Mouse (Mus musculus) adrenal gland, postnatal 10 days (tissue): Measurements from ENCODE around the gene Tamm41. TPM values are rescaled to one million over a fixed set of nuclear protein-coding genes. Genes with fewer than 3 reads are reported as not detected.

ENCODE experiments used
- DNase-seq: peaks from one replicate; pipeline ENCODE4 v3.0.0; 2021; ENCODE audit warnings: mixed read lengths
- total RNA-seq, 2 experiments: library from RNA; stranded (reverse); gene quantifications; 2 replicates each; pipeline ENCODE4 v1.2.3; 2021

Tamm41 gene
- total RNA-seq, 2 experiments from 2014 or later: 28.4 to 30.5 TPM

GRCm38 (mm10) chr6:115027485-115027992 is 10.1 kb downstream of the Tamm41 start:
- DNase-seq: no peak

GRCm38 (mm10) chr6:115022876-115023275 is 14.8 kb downstream of the Tamm41 start:
- DNase-seq: no peak

DNA sequence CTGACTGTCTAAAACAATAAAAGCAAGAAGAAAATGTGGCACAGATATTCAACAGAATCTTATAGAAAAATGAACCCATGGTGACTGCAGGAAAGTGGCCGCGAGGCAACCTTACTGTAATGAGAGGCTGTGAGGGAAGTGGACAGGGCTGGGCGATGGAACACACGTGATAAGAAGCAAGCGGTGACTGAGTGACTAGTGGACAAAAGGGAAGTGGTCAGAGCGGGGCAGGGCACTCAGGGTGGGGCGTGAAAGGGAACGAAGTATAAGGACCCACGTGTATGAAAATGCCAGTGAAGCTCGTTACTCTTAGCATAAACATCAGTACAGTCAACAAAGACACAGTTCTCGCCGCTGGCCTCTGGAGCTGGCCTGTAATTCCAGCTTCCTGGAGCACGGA is 22.2 kb downstream of the Tamm41 start:
- DNase-seq: no peak

DNA sequence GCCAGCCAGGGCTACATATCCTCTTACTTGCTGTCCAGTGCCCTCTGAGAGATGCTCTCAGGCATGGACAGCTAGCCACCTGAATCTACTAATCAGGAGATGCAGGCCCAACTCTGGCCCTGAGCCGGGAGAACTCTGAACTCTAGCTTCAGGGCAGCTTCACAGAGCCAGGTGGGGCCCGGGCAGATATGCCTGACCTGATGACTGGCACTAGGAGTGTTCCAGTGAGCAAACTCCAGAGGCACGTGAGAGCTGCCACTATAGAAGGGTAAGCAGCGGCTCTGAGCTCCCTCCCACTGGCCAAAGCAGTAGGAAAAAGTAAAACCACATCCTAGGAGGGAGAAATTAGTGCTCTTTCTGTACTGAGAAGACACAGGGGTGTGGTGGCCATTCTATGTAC is 24.1 kb downstream of the Tamm41 start:
- DNase-seq: no peak

DNA sequence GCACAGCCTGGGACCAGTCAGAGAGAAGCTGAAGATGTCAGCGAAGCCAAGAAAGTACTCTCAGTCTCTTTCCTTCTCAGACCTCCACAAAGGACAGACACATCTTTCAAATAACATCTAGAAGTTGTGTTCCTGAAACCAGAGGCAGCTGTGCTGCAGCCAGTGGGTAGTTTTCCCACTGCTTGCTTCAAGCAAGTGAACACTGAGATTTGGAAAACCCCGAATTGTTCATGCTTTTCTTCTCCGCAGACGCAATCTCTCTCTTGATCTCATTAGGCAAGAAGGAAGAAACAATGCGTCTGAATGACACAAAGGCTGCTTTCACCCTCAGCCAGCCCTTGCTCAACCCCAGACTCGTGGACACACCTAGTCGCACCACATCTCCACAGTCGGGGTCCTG is 25.9 kb downstream of the Tamm41 start:
- no peak for DNase-seq

- DNase-seq: no peak
These were observed 26.9 kb downstream of the Tamm41 start for GRCm38 (mm10) chr6:115010815-115011214.

DNA sequence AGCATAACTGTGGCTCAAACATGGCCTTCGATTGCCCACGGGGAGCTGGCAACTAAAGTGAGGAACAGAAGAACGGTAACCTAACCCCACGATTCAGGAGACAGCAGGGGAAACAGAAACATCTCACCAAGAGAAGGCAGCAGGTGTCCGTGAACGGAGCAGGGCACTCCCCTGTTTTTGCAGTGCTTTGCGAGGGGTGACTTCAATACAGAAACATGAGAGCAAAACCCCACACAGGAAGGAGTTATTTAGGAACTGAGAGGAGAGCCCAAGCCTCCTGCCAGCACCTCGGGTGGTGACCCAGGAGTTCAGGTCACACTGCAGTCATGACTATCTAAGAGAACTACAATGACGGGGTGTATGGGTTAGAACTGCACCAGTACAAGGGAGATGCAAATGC is 27.4 kb downstream of the Tamm41 start:
- no peak for DNase-seq

DNA sequence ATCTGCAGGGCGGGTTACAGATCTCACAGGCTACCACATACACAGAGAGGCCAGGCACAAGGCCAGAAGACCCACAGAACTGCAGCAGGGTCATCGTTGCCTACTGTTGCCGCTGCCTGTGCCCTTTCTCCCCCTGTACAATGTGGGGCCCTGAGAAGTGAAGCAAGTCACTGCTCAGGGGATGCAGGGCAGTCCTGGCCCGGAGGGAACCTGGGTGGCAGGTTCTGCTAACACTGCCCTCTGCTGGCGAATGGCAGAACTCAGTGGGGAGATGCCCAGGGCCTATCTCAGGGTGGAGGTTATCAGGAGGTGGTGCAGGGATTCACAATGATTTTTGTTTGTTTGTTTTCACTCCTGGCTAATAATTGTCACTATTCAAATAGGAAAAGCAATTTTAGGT is 29.9 kb downstream of the Tamm41 start:
- DNase-seq: peak; percentile 88

DNA sequence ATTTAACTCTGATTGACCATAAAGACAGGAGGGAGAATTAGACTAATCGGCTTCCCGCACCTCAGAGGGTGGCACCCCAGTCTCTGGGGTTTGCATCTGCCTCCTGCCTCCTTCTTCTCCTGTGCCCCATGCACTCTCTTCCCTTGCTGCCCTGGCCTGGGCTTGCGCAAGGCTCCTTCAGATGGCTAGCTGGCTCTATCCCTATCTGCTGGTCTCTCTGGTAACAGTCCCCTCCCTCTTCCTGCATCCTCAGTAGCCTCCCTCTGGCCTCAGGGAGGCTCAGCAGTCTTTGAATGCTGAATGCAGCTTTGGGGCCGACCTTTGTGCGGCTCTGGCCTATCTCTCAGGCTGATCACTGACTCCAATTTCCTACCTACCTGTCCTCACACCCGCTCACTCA is 30.7 kb downstream of the Tamm41 start:
- DNase-seq: no peak

DNA sequence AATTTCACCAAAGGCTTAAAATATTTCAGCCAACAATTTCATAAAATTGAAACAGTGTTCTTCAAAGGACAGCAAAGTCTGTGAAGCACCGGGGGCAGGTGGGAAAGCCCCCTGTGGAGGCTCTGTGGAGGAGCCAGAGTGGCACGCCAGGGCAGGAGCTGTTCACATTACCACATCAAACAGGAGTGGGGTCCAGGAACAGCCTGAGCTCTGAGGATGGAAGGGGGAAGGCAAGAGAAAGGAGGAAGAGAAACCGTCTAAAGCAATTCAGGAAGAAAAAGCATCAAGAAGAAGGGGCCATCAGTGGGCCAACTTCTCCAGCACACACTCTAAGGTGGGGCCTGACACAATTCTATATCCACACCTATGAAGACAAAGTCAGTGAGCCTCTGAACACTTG is 31.6 kb downstream of the Tamm41 start:
- no peak for DNase-seq

DNA sequence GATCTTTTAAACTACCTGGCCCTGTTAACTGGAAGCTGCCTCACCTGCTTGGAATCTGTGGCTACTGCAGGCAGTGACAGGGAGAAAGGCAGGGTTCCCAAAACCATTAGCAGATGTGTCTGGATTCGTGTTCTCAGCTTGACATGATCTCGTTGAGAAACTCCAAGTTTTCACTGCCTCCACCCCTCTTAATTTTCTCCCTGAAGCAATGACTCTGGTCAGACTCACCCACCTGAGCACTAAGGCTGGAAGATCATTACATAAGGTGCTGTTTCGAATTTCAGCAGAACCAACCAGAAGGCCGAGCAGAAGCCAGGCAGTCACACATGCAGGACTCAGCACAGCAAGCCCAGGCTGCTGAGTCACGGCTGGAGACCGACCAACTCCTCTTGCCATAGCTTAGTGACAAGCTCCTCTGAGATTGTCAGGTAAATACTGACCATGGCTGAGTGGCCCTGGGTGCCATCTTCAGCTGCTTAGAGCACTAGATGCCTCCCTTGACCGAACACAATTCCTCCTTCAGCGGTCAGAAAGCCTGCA is 32.3 kb downstream of the Tamm41 start:
- DNase-seq: no peak

- DNase-seq: no peak
These were observed 33.0 kb downstream of the Tamm41 start for GRCm38 (mm10) chr6:115004636-115005035.

DNA sequence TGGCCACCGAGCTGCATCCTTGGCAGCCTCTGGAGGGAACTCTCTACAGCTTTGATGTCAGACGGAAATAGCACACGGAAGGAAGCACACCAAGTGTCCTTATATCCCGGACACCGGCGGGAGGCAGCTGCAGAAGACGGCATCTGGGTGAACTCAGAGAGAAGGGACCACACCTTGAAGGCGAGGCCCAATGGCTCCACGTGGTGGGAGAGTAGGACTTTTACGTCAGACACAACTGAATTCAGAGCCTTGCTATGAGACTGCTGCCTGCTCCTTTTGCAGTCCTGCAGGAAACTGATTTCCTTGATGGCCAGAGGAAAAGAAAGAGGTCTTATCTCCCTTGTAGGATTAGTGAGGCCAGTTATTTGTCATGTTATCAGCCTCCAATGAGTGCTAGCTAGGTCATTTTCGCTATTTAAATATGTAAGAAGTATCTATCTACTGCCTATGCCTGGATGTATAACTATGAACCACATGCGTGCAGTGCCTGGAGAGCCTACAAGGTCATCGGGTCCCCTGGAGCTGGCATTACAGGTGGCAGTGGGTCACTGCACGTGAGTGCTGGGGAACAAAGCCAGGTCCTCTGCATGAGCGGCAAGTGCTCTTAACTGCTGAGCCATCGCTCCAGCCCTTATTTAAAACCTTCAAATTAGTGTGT is 39.2 kb downstream of the Tamm41 start:
- DNase-seq: no peak

DNA sequence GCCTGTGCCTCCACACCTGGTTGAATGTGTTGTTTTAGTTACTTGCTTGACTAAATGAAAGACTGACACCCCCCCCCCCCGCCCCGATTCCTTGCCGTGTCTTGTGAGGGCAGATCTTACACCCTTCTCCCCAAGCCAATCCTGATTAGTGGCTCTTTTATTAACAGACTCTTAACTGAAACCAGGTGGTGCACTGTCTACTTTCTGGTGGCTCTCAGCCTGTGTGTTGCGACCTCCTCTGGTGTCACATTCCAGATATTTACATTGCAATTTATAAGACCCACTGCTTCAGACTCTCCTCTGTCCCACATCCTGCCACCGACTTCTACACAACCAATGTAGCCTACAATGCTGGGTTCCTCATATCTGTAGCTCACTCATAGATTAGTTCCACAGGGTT is 40.2 kb downstream of the Tamm41 start:
- no peak for DNase-seq

DNA sequence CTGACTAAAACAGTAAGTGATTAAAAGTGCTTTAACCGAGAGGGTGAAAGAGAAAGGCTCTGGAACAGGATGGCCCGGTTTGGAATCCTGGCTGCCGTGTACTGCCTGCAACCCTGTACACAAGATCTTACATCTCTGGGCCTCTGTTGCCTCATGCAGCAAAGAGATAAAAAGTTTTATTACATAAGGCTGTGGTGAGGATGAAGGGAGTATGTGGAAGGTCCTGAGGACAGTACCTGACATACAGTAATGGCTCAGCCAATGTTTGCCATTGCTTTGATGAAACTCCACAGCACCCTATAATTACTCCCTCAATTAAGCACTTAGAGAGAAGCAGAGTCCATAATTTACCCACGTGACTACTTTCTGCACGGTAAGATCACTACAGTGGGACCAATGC is 40.8 kb downstream of the Tamm41 start:
- DNase-seq: no peak

GRCm38 (mm10) chr6:114994079-114994478 is 43.6 kb downstream of the Tamm41 start:
- no peak for DNase-seq

- no peak for DNase-seq
These were observed 44.0 kb downstream of the Tamm41 start for GRCm38 (mm10) chr6:114993659-114994058.

GRCm38 (mm10) chr6:114991909-114992308 is 45.8 kb downstream of the Tamm41 start:
- DNase-seq: no peak

DNA sequence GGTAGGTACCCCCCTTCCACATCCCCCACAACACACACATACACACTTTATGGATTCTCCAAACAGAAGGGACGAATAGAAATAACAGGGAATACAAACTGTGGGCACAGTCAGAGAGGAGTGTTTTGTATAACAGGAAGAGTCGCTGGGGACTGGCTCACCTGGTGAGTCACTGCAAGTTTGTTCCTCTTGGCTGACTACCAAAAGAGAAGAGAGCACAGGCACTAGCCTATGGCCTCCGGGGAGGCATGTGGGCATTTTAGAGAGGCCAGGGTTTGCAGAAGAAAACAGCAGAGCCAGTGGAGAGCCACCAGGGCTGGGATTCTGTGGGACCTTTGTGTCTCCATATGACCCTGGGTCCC is 49.1 kb downstream of the Tamm41 start:
- peak; percentile 18 for DNase-seq

- no peak for DNase-seq
These were observed 49.6 kb downstream of the Tamm41 start for GRCm38 (mm10) chr6:114987966-114988618.

DNA sequence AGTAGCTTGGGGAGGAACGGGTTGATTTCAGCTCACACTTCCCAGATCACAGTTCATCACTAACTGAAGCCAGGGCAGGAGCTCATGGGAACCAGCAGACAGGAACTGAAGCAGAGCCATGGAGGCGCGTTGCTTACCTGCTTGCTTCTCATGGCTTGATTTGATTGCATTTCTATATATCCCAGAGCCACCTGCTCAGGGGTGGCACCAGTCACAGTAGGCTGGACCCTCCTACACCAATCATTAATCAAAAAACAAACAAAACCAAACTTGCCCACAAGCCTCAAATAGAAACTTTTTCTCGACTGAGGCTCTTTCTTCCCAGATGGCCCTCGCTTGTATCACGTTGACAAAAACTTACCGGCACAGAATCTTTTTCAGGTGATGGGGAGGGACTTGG is 55.0 kb downstream of the Tamm41 start:
- DNase-seq: no peak

GRCm38 (mm10) chr6:114979715-114980114 is 58.0 kb downstream of the Tamm41 start:
- no peak for DNase-seq

- peak; percentile 62 for DNase-seq
These were observed 60.7 kb downstream of the Tamm41 start for GRCm38 (mm10) chr6:114976915-114977419.

DNA sequence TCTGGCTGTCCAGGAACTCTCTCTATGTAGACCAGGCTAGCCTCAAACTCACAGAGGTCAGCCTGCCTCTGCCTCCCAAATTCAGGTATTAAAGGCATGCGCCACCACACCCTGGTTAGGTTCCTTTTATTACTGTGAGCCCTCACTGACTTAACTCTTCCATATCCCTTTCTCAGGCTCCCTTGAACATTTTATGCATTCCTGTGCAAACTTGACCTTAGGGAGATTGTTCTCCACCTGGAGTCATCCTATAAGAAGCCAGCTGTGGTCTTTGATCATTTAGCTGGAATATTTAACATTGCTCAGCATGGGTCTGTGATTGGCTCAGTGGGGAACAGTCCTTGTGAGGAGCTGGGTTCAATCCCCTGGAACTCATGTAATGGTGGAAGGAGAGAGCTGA is 63.3 kb downstream of the Tamm41 start:
- DNase-seq: no peak
